Mouse (Mus musculus) embryonic facial prominence, embryonic 14.5 days (tissue): ENCODE results near the gene Aurka. TPM values are rescaled to one million over a fixed set of nuclear protein-coding genes. Genes with fewer than 3 reads are reported as not detected.

Source experiments
- ATAC-seq: fragments of 200-750 bp; cut with Nextera tagmentation; 2 replicates; pipeline ENCODE4 v1.8.0; 2017; ENCODE audit warnings: low read depth, moderate number of reproducible peaks, moderate TSS enrichment
- DNase-seq: peaks from one replicate; pipeline ENCODE4 v3.0.0-alpha.2; 2015; ENCODE audit warnings: low spot score
- H3K27ac ChIP-seq: fragments of 300-500 bp; sonication (generic); replicated peaks from 2 replicates; pipeline ENCODE4 v1.5.1; 2014; ENCODE audit warnings: low read depth, mild to moderate bottlenecking, low read length, moderate library complexity
- H3K27me3 ChIP-seq: fragments of 300-500 bp; sonication (generic); replicated peaks from 2 replicates; pipeline ENCODE4 v1.6.1; 2014; ENCODE audit warnings: low read length; ENCODE audit not compliant: control insufficient read depth, insufficient read depth
- H3K36me3 ChIP-seq: fragments of 300-500 bp; sonication (generic); 2 replicates; pipeline ENCODE4 v1.6.1; 2014; ENCODE audit warnings: low read length, mixed read lengths; ENCODE audit not compliant: control insufficient read depth, insufficient read depth
- H3K4me1 ChIP-seq: fragments of 300-500 bp; sonication (generic); 2 replicates; pipeline ENCODE4 v1.6.1; 2014; ENCODE audit warnings: antibody characterized with exemption, low read length; ENCODE audit not compliant: control insufficient read depth, insufficient read depth
- H3K4me2 ChIP-seq: fragments of 300-500 bp; sonication (generic); 2 replicates; pipeline ENCODE4 v1.6.1; 2014; ENCODE audit warnings: low read depth, mild to moderate bottlenecking, low read length, moderate library complexity, mixed read lengths
- H3K4me3 ChIP-seq: fragments of 300-500 bp; sonication (generic); 2 replicates; pipeline ENCODE4 v1.5.1; 2014; ENCODE audit warnings: low read depth, mild to moderate bottlenecking, low read length
- H3K9ac ChIP-seq: fragments of 300-500 bp; sonication (generic); 2 replicates; pipeline ENCODE4 v1.6.1; 2014; ENCODE audit warnings: low read depth, mild to moderate bottlenecking, low read length, moderate library complexity, mixed read lengths
- H3K9me3 ChIP-seq: fragments of 300-500 bp; sonication (generic); 2 replicates; pipeline ENCODE4 v1.6.1; 2016; ENCODE audit warnings: low read length; ENCODE audit not compliant: control insufficient read depth
- WGBS: fragments of 180-500 bp; shearing (Covaris S2); extraction: QIAGEN DNeasy Blood & Tissue Kit; methylation state at CpG from one replicate; pipeline ENCODE4 v1.1.7; 2014; 5-methylcytosine and 5-hydroxymethylcytosine counted together
- polyA plus RNA-seq: library from polyadenylated mRNA; unstranded; fragments of >200 nt; fragmentation: Nextera tagmentation; extraction: Ambion mirVana; gene quantifications from 2 replicates; pipeline ENCODE4 v1.2.1, GENCODE M21; 2014

Gene Aurka
- polyA plus RNA-seq, 1 experiment from 2014 or later, result 79.2 TPM

- Histone ChIP-seq H3K36me3 (no peaks in the 10 kb centered on the region), H3K9ac (no peak within 1 kb of the TSS), H3K27me3 (no peaks in the 10 kb centered on the region), H3K4me2 (no peak within 1 kb of the TSS), H3K4me1 (no peaks in the 10 kb centered on the region), H3K27ac (no peak within 1 kb of the TSS), H3K9me3 (no peaks in the 10 kb centered on the region), H3K4me3 (no peak within 1 kb of the TSS)
- DNase-seq (no peak), ATAC-seq (no peak)
- 35% methylated on average over 13 of the region's 13 CpGs for WGBS
These were observed 23.2 kb upstream of the Aurka start, which contains the start of gene Cass4 for GRCm38 (mm10) chr2:172393391-172394051. Gene Cass4, plus strand, starts transcription at chr2:172393794.

DNA sequence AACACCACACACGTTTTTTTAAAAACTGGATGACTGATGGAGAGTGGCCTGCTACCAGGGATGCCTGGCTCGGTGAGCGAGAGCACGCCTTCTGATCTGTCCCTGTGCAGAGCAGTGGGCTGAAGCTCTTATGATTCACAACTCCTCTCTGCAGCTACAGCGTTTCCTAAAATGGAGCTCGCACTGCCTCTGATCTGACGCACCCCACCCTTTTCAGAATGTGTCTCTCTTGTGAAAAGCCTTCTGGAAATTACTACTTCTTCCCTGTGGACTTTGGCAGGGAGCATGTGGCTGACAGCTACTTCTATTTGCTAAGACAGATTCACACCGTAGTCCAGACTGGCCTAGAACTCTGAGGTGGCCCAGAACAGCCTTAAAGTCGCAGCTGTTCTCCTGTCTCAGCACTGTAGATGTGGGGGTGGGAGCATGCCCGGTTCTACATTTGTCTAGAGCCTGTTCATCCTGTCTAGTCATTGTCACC is 21.7 kb upstream of the Aurka start:
- ATAC-seq, result no peak
- 62% methylated on average over 10 of the region's 10 CpGs for WGBS

DNA sequence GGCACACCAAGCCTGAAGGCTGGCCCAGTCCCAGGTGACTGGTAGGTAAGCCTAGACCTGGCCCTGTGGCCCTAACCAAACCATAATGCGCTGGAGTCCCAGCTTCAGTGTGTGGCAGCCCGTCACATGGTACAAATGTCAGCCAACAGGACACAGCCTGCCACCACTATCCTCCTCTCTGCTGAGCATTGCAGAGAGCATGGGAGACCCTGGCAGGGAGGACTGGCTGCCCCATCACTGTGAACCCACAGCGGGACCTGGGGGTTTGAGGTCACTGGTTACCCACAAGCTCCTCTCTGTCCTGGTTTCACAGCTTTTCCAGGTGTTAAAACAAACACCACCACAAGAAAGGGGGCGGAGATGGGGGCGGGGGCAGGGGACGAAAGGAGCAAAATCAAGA is 20.0 kb upstream of the Aurka start:
- Histone ChIP-seq H3K4me2 (no peak overlapping the region), H3K36me3 (no peaks in the 10 kb centered on the region), H3K4me1 (no peaks in the 10 kb centered on the region), H3K27me3 (no peaks in the 10 kb centered on the region), H3K27ac (no peak overlapping the region), H3K9ac (no peak overlapping the region), H3K9me3 (no peaks in the 10 kb centered on the region), H3K4me3 (no peak overlapping the region)
- DNase-seq (no peak), ATAC-seq (no peak)
- WGBS, result 49% methylated on average over 6 of the region's 6 CpGs

More for the DNA sequence above, 21.7 kb upstream of the Aurka start:
- Histone ChIP-seq H3K9me3 (no peaks in the 10 kb centered on the region), H3K36me3 (no peaks in the 10 kb centered on the region), H3K4me2 (no peak overlapping the region), H3K9ac (no peak overlapping the region), H3K4me1 (no peaks in the 10 kb centered on the region), H3K27me3 (no peaks in the 10 kb centered on the region), H3K4me3 (no peak overlapping the region), H3K27ac (no peak overlapping the region)
- DNase-seq, result no peak

- DNase-seq, result no peak
- Histone ChIP-seq H3K4me2 (no peak overlapping the region), H3K9ac (no peak overlapping the region), H3K4me1 (no peaks in the 10 kb centered on the region), H3K27me3 (no peaks in the 10 kb centered on the region), H3K4me3 (no peak overlapping the region), H3K36me3 (peaks cover 32% of the 10 kb centered on the region), H3K27ac (no peak overlapping the region), H3K9me3 (no peaks in the 10 kb centered on the region)
- ATAC-seq, result no peak
- 87% methylated on average over 3 of the region's 3 CpGs for WGBS
These were observed 14.4 kb upstream of the Aurka start for GRCm38 (mm10) chr2:172384715-172385114.

GRCm38 (mm10) chr2:172381898-172382297 is 11.6 kb upstream of the Aurka start:
- no peaks in the 10 kb centered on the region for H3K4me1 ChIP-seq
- H3K9me3 ChIP-seq, result no peaks in the 10 kb centered on the region
- no peak overlapping the region for H3K4me3 ChIP-seq
- WGBS, result 88% methylated on average over 11 of the region's 12 CpGs
- H3K27me3 ChIP-seq, result no peaks in the 10 kb centered on the region
- H3K4me2 ChIP-seq, result no peak overlapping the region
- no peak overlapping the region for H3K27ac ChIP-seq
- no peak for ATAC-seq
- no peak overlapping the region for H3K9ac ChIP-seq
- DNase-seq, result no peak
- peaks cover 60% of the 10 kb centered on the region for H3K36me3 ChIP-seq

DNA sequence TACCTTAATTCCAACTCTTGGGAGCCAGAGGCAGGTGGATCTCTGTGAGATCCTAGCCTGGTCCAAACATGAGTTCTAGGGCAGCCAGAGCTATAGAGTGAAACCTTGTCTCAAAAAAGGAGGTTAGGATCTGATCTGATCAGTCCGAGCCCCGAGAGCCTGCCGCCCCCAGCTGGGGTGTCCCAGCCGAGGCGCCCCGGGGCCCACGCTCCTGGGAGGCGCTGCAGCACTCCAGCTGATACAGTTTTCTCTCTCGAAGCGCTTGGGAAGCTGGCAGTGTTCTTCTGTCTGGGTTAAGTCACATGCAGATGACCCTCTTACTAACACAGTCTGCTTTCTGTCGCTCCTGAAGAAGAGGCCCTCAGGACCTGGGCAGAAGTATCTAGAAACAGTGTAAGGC is 11.0 kb upstream of the Aurka start:
- Histone ChIP-seq H3K4me1 (no peaks in the 10 kb centered on the region), H3K27ac (no peak overlapping the region), H3K4me2 (no peak overlapping the region), H3K27me3 (no peaks in the 10 kb centered on the region), H3K9me3 (no peaks in the 10 kb centered on the region), H3K9ac (no peak overlapping the region), H3K36me3 (peaks cover 64% of the 10 kb centered on the region), H3K4me3 (no peak overlapping the region)
- DNase-seq (no peak), ATAC-seq (no peak)
- 91% methylated on average over 11 of the region's 11 CpGs for WGBS

GRCm38 (mm10) chr2:172380513-172380912 is 10.2 kb upstream of the Aurka start:
- ATAC-seq, result no peak
- no peaks in the 10 kb centered on the region for H3K4me1 ChIP-seq

GRCm38 (mm10) chr2:172378332-172378731 is 8.0 kb upstream of the Aurka start:
- Histone ChIP-seq H3K4me2 (no peak overlapping the region), H3K9ac (no peak overlapping the region), H3K4me3 (no peak overlapping the region), H3K27me3 (no peaks in the 10 kb centered on the region), H3K4me1 (no peaks in the 10 kb centered on the region), H3K36me3 (peaks cover 92% of the 10 kb centered on the region), H3K9me3 (no peaks in the 10 kb centered on the region), H3K27ac (no peak overlapping the region)
- ATAC-seq, result no peak
- DNase-seq, result peak; percentile 54
- WGBS, result 77% methylated on average over 7 of the region's 7 CpGs

More at GRCm38 (mm10) chr2:172380513-172380912, 10.2 kb upstream of the Aurka start:
- H3K9me3 ChIP-seq, result no peaks in the 10 kb centered on the region
- no peak overlapping the region for H3K4me2 ChIP-seq
- 96% methylated on average over 17 of the region's 17 CpGs for WGBS
- H3K27ac ChIP-seq, result no peak overlapping the region
- no peak overlapping the region for H3K9ac ChIP-seq
- H3K27me3 ChIP-seq, result no peaks in the 10 kb centered on the region
- DNase-seq, result no peak
- peaks cover 72% of the 10 kb centered on the region for H3K36me3 ChIP-seq
- H3K4me3 ChIP-seq, result no peak overlapping the region

DNA sequence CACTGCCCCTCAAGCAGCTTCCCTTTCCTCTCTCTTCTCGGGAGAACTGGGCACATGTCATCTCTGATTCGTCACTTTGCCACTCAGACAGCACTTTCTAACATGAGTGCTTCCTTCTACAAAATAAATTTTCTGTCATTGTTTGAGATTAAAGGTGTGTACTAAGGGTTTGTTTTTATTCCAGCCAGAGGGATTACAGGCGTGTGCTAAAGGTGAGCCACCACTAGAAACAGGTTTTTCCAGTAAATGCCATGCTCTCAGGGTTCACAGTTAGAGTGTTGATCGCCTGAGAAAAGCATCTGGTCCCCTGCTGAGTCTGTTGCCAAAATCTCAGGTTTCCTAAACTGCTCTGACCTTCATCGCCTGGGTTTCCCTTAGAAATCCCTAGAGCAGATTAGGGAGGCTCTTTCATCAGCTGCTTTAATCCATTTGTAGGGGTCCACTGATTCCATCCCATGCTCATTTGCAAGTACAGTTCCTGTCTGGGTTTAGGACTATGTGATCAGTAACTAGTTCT is 6.7 kb upstream of the Aurka start:
- 47% methylated on average over 5 of the region's 5 CpGs for WGBS
- Histone ChIP-seq H3K4me1 (peaks cover 1% of the 10 kb centered on the region; the same call in 1 of the 2 replicates), H3K27ac (no peak overlapping the region), H3K4me2 (no peak overlapping the region), H3K9ac (no peak overlapping the region), H3K9me3 (no peaks in the 10 kb centered on the region), H3K27me3 (no peaks in the 10 kb centered on the region), H3K36me3 (peaks cover 92% of the 10 kb centered on the region), H3K4me3 (no peak overlapping the region)
- ATAC-seq (peak; percentile 82), DNase-seq (peak; percentile 57)
